Mouse (Mus musculus): ENCODE measurements around the gene Kxd1. TPM values are rescaled to one million over a fixed set of nuclear protein-coding genes. Genes with fewer than 3 reads are reported as not detected.

The Kxd1 gene
- polyA plus RNA-seq, 1 experiment from 2014 or later, result 52.6 TPM

GRCm38 (mm10) chr8:70477269-70477982, 50.3 kb downstream of the Kxd1 start:
- DNase-seq (ENCODE audit: low spot score), result peak; percentile 42

GRCm38 (mm10) chr8:70476333-70477268, 51.2 kb downstream of the Kxd1 start, which contains the start of gene Klhl26:
TSS of gene Klhl26 (minus strand) at chr8:70476968.
- Histone ChIP-seq H3K27ac (ENCODE audit: low read depth, low read length) (no peak within 1 kb of the TSS), H3K36me3 (ENCODE audit: control insufficient read depth, insufficient read depth, low read length) (no peaks in the 10 kb centered on the region), H3K4me1 (replicated peaks; ENCODE audit: control insufficient read depth, insufficient read depth, low read length) (0 out of 2 replicates have a peak, but pooled peaks cover 3% of the 10 kb centered on the region), H3K4me2 (replicated peaks; ENCODE audit: low read depth, low read length) (peak within 1 kb of the TSS; percentile 88), H3K9me3 (ENCODE audit: control insufficient read depth, low read length) (no peaks in the 10 kb centered on the region), H3K27me3 (ENCODE audit: control insufficient read depth, insufficient read depth, low read length) (no peaks in the 10 kb centered on the region; the same call in 1 of the 2 replicates), H3K4me3 (ENCODE audit: low read depth, low read length) (peak within 1 kb of the TSS; percentile 79), H3K9ac (ENCODE audit: low read depth, low read length) (peak within 1 kb of the TSS; percentile 83)
- ATAC-seq (ENCODE audit: low FRiP score) (peak; percentile 86), DNase-seq (ENCODE audit: low spot score) (peak; percentile 95)
- under 1% methylated on average over 53 of the region's 53 CpGs for WGBS

More at GRCm38 (mm10) chr8:70477269-70477982, 50.3 kb downstream of the Kxd1 start:
- H3K27me3 ChIP-seq (ENCODE audit: control insufficient read depth, insufficient read depth, low read length), result peaks cover 1% of the 10 kb centered on the region; the same call in 1 of the 2 replicates
- no peaks in the 10 kb centered on the region for H3K36me3 ChIP-seq (ENCODE audit: control insufficient read depth, insufficient read depth, low read length)
- under 1% methylated on average over 21 of the region's 21 CpGs for WGBS
- H3K9me3 ChIP-seq (ENCODE audit: control insufficient read depth, low read length), result no peaks in the 10 kb centered on the region
- no peak overlapping the region for H3K9ac ChIP-seq (ENCODE audit: low read depth, low read length)
- H3K4me3 ChIP-seq (ENCODE audit: low read depth, low read length), result peak overlapping the region; percentile 79
- ATAC-seq (ENCODE audit: low FRiP score), result peak; percentile 51
- 0 out of 2 replicates have a peak, but pooled peaks cover 3% of the 10 kb centered on the region for H3K4me1 ChIP-seq (replicated peaks; ENCODE audit: control insufficient read depth, insufficient read depth, low read length)
- peak overlapping the region; percentile 88 for H3K4me2 ChIP-seq (replicated peaks; ENCODE audit: low read depth, low read length)
- no peak overlapping the region for H3K27ac ChIP-seq (ENCODE audit: low read depth, low read length)

DNA sequence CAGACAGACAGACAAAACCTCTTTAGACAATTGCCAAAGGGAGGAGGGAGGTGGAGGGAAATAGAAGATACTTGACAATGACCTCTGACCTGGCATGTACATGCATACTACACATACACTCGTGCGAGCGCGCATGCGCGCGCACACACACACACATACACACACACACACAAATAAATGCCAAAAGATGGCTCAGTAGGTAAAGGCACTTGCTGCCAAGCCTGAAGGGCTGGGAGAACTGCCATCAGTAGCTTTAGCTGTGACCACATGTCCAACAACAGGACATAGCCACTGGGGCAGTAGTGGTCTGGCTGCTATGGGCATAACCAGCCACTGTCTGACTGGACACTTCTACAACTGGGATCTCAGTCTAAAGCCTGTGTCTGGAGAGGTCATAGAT, 55.9 kb downstream of the Kxd1 start:
- no peak overlapping the region for H3K9ac ChIP-seq (ENCODE audit: low read depth, low read length)
- WGBS, result over 99% methylated on average over 7 of the region's 7 CpGs
- DNase-seq (ENCODE audit: low spot score), result no peak

DNA sequence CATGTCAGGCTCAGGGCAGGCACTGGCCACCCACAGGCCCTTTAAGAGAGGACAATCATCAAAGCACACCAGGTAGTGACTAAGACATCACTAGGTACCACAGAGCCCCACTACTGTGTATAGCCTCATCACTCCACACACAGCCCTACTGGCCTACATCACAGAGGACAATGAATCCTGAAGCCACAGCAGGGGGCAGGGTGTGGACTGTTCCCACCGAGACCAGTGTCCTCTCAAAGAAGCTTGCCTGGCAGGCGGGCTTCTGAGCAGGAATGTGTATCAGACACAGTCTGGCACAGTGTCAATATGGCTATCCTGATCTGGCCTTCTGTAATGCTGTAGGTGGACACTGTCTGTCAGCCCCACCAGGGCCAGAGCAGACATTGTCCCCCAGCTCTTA, 57.8 kb downstream of the Kxd1 start:
- Histone ChIP-seq H3K27ac (ENCODE audit: low read depth, low read length) (peak overlapping the region; percentile 12; the same call in 1 of the 2 replicates), H3K9ac (ENCODE audit: low read depth, low read length) (no peak overlapping the region), H3K4me1 (replicated peaks; ENCODE audit: control insufficient read depth, insufficient read depth, low read length) (no peaks in the 10 kb centered on the region), H3K27me3 (ENCODE audit: control insufficient read depth, insufficient read depth, low read length) (no peaks in the 10 kb centered on the region), H3K4me3 (ENCODE audit: low read depth, low read length) (no peak overlapping the region), H3K36me3 (ENCODE audit: control insufficient read depth, insufficient read depth, low read length) (no peaks in the 10 kb centered on the region), H3K9me3 (ENCODE audit: control insufficient read depth, low read length) (no peaks in the 10 kb centered on the region), H3K4me2 (replicated peaks; ENCODE audit: low read depth, low read length) (no peak overlapping the region)
- no peak for DNase-seq (ENCODE audit: low spot score)
- WGBS, result 60% methylated on average over 2 of the region's 2 CpGs
- ATAC-seq (ENCODE audit: low FRiP score), result no peak

More for the DNA sequence above, 55.9 kb downstream of the Kxd1 start:
- H3K27me3 ChIP-seq (ENCODE audit: control insufficient read depth, insufficient read depth, low read length), result no peaks in the 10 kb centered on the region
- 0 out of 2 replicates have a peak, but pooled peaks cover 3% of the 10 kb centered on the region for H3K4me1 ChIP-seq (replicated peaks; ENCODE audit: control insufficient read depth, insufficient read depth, low read length)
- H3K9me3 ChIP-seq (ENCODE audit: control insufficient read depth, low read length), result no peaks in the 10 kb centered on the region
- H3K4me3 ChIP-seq (ENCODE audit: low read depth, low read length), result no peak overlapping the region
- H3K4me2 ChIP-seq (replicated peaks; ENCODE audit: low read depth, low read length), result no peak overlapping the region
- ATAC-seq (ENCODE audit: low FRiP score), result no peak
- no peak overlapping the region for H3K27ac ChIP-seq (ENCODE audit: low read depth, low read length)
- H3K36me3 ChIP-seq (ENCODE audit: control insufficient read depth, insufficient read depth, low read length), result no peaks in the 10 kb centered on the region

DNA sequence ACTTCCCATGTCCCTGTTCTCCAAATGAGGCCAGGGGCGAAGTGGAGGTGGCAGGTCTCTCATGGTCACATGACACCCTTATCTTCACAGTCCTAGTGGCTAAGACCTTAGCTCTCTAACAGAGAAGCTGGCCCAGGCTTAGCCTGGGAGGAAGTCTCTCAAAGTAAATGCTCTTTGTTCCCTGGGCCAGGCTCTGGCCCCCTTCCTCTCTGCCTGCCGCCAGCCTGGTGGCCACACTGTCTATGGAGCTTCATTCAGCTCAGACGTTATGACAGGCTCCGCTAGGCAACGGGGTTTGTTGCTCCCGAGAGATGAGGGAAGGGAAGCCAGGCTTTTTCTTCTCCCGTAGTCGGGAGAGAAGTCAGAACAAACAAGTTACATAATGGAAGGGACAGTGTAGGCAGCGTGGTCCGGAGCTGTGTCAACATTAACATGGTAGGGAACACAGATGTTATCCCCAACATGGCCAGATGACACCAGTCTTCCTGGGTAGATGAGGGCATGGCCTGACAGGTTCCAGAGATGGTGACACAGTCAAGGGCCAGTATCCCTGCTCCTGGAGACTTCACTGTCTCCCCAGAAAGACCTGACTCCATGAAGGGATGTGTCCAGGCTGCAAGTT, 58.4 kb downstream of the Kxd1 start:
- H3K9me3 ChIP-seq (ENCODE audit: control insufficient read depth, low read length), result no peaks in the 10 kb centered on the region
- no peak overlapping the region for H3K4me3 ChIP-seq (ENCODE audit: low read depth, low read length)
- no peak overlapping the region for H3K4me2 ChIP-seq (replicated peaks; ENCODE audit: low read depth, low read length)
- no peaks in the 10 kb centered on the region for H3K27me3 ChIP-seq (ENCODE audit: control insufficient read depth, insufficient read depth, low read length)
- H3K27ac ChIP-seq (ENCODE audit: low read depth, low read length), result peak overlapping the region; percentile 17; the same call in 1 of the 2 replicates
- no peak overlapping the region for H3K9ac ChIP-seq (ENCODE audit: low read depth, low read length)
- H3K4me1 ChIP-seq (replicated peaks; ENCODE audit: control insufficient read depth, insufficient read depth, low read length), result no peaks in the 10 kb centered on the region
- DNase-seq (ENCODE audit: low spot score) (no peak), ATAC-seq (ENCODE audit: low FRiP score) (no peak)
- WGBS, result 67% methylated on average over 10 of the region's 10 CpGs
- H3K36me3 ChIP-seq (ENCODE audit: control insufficient read depth, insufficient read depth, low read length), result no peaks in the 10 kb centered on the region

GRCm38 (mm10) chr8:70468733-70469132, 59.0 kb downstream of the Kxd1 start:
- Histone ChIP-seq H3K36me3 (ENCODE audit: control insufficient read depth, insufficient read depth, low read length) (no peaks in the 10 kb centered on the region), H3K9me3 (ENCODE audit: control insufficient read depth, low read length) (no peaks in the 10 kb centered on the region), H3K27ac (ENCODE audit: low read depth, low read length) (0 out of 2 replicates have a peak overlapping the region, but pooled peaks have one; percentile 17), H3K9ac (ENCODE audit: low read depth, low read length) (no peak overlapping the region), H3K4me3 (ENCODE audit: low read depth, low read length) (no peak overlapping the region), H3K27me3 (ENCODE audit: control insufficient read depth, insufficient read depth, low read length) (no peaks in the 10 kb centered on the region), H3K4me1 (replicated peaks; ENCODE audit: control insufficient read depth, insufficient read depth, low read length) (no peaks in the 10 kb centered on the region), H3K4me2 (replicated peaks; ENCODE audit: low read depth, low read length) (no peak overlapping the region)
- ATAC-seq (ENCODE audit: low FRiP score) (no peak), DNase-seq (ENCODE audit: low spot score) (no peak)
- 89% methylated on average over 4 of the region's 4 CpGs for WGBS

DNA sequence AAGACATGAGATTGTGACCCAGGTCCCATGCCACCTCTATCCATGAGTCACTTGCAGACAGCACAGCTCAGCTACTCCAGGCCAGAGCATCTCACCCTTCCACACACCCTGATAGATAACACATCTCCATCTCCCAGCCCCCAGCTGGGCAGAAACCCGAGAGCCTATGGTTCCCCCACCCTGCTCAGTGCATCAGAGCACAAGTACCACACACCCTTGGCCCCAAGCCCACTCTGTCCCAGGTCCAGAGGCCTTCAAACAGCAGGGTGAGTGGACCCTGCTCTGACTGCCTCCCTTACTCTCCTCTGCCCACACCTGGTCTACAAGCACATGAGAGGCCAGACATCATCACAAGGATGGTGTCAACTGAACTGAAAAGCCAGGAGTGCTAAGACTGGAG, 59.8 kb downstream of the Kxd1 start:
- 74% methylated on average over 1 of the region's 1 CpGs for WGBS
- no peak for DNase-seq (ENCODE audit: low spot score)
- Histone ChIP-seq H3K27me3 (ENCODE audit: control insufficient read depth, insufficient read depth, low read length) (no peaks in the 10 kb centered on the region), H3K4me2 (replicated peaks; ENCODE audit: low read depth, low read length) (no peak overlapping the region), H3K4me3 (ENCODE audit: low read depth, low read length) (no peak overlapping the region), H3K36me3 (ENCODE audit: control insufficient read depth, insufficient read depth, low read length) (no peaks in the 10 kb centered on the region), H3K9me3 (ENCODE audit: control insufficient read depth, low read length) (no peaks in the 10 kb centered on the region), H3K4me1 (replicated peaks; ENCODE audit: control insufficient read depth, insufficient read depth, low read length) (no peaks in the 10 kb centered on the region), H3K27ac (ENCODE audit: low read depth, low read length) (no peak overlapping the region), H3K9ac (ENCODE audit: low read depth, low read length) (no peak overlapping the region)
- no peak for ATAC-seq (ENCODE audit: low FRiP score)

- WGBS, result 55% methylated on average over 5 of the region's 5 CpGs
- no peak overlapping the region for H3K9ac ChIP-seq (ENCODE audit: low read depth, low read length)
These were observed 60.5 kb downstream of the Kxd1 start for GRCm38 (mm10) chr8:70467229-70467725.

More at GRCm38 (mm10) chr8:70467229-70467725, 60.5 kb downstream of the Kxd1 start:
- ATAC-seq (ENCODE audit: low FRiP score) (no peak), DNase-seq (ENCODE audit: low spot score) (no peak)
- H3K27ac ChIP-seq (ENCODE audit: low read depth, low read length), result no peak overlapping the region
- H3K9me3 ChIP-seq (ENCODE audit: control insufficient read depth, low read length), result no peaks in the 10 kb centered on the region
- no peaks in the 10 kb centered on the region for H3K4me1 ChIP-seq (replicated peaks; ENCODE audit: control insufficient read depth, insufficient read depth, low read length)
- H3K4me2 ChIP-seq (replicated peaks; ENCODE audit: low read depth, low read length), result no peak overlapping the region
- no peaks in the 10 kb centered on the region for H3K27me3 ChIP-seq (ENCODE audit: control insufficient read depth, insufficient read depth, low read length)
- H3K4me3 ChIP-seq (ENCODE audit: low read depth, low read length), result no peak overlapping the region
- no peaks in the 10 kb centered on the region for H3K36me3 ChIP-seq (ENCODE audit: control insufficient read depth, insufficient read depth, low read length)

All from hindbrain, embryonic 11.5 days (tissue).